Mouse (Mus musculus) neutrophil, adult 59 days (primary cell): ENCODE results near the gene Hmcn2. TPM values are rescaled to one million over a fixed set of nuclear protein-coding genes. Genes with fewer than 3 reads are reported as not detected.

ENCODE experiments used
- total RNA-seq, 2 experiments: library from RNA; stranded (reverse); gene quantifications; 1 replicate in 1 of 2; 2 replicates in 1 of 2; pipeline ENCODE4 v1.2.4; 2023

Hmcn2 gene
- total RNA-seq: under 1 TPM; 0.33 to 0.58 TPM

GRCm38 (mm10) chr2:31314007-31314465 lies at the start of gene Hmcn2:
Gene Hmcn2 (plus strand): TSS chr2:31314415.

GRCm38 (mm10) chr2:31469931-31470682 lies 155.9 kb downstream of the Hmcn2 start, which contains the start of gene Ass1:
Gene Ass1 (plus strand): TSS chr2:31470207.

Other genes starting within 250 kb of the Hmcn2 start
- 100 to 1,000 TPM; 126 to 129 TPM for gene Fnbp1, start 172.4 kb upstream of the Hmcn2 start, total RNA-seq
- 10 to 100 TPM; 55.9 to 56.5 TPM for gene Gpr107, start 162.1 kb upstream of the Hmcn2 start, total RNA-seq
- gene Ncs1, start 68.6 kb upstream of the Hmcn2 start, total RNA-seq: under 1 TPM; 0.18 TPM
- 100 to 1,000 TPM in 1 of 2 experiments, 10 to 100 TPM in 1; 84.0 to 102 TPM for gene Ass1, start 155.8 kb downstream of the Hmcn2 start, total RNA-seq